Mouse (Mus musculus) lung, adult 2 months (tissue): ENCODE data around the gene Bex2.
"Not testable (repeated sequence)": the region's sequence is repeated elsewhere in the genome, so short reads cannot be mapped to it uniquely, and the experiment has no call there.

Experiments used
- CTCF ChIP-seq: fragments of 200-500 bp; IDR thresholded peaks from 2 replicates; pipeline ENCODE4 v1.5.1; 2011; ENCODE audit warnings: mild to moderate bottlenecking, low read length, control low read depth; ENCODE audit not compliant: insufficient read depth
- POLR2A ChIP-seq: fragments of 200-500 bp; IDR thresholded peaks from 2 replicates; pipeline ENCODE4 v1.6.1; 2011; ENCODE audit warnings: low read depth, mild to moderate bottlenecking, control low read depth, low read length, borderline replicate concordance; ENCODE audit errors: extremely low read depth

DNA sequence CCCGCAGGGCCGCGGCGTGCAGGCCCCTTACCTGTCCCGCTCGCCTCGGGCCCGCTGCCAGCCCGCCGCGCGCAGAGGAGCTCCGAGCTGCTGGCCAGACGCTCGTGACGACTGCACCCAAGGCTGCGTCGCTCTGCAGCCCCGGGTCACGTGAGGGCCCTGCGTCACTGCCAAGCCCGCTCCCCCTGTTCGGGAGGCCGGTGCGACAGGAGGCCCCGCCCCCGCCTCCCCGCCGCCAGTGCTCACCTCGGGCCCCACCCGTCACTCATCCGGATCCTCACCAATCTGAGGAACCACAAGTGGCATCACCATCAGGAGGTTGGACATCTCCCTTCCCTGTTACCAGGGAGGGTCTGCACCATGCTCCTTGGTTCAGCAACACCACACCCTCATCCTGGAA is at the start of gene Bex2:
- TF ChIP-seq POLR2A, CTCF: not testable (repeated sequence)
